Mouse (Mus musculus) CH12.LX (cell line): ENCODE measurements around the gene Cox14.

Experiments
- E2F4 ChIP-seq: IDR thresholded peaks from 2 replicates; pipeline ENCODE4 v1.6.1; 2011; ENCODE audit warnings: low read depth, low read length, improper control_type of control experiment; ENCODE audit not compliant: insufficient replicate concordance
- MAX ChIP-seq: IDR thresholded peaks from 2 replicates; pipeline ENCODE4 v1.6.1; 2011; ENCODE audit warnings: low read length, improper control_type of control experiment
- MYC ChIP-seq: IDR thresholded peaks from 2 replicates; pipeline ENCODE4 v1.6.1; 2011; ENCODE audit warnings: low read depth, mild to moderate bottlenecking, improper control_type of control experiment, low read length
- POLR2A ChIP-seq: IDR thresholded peaks from 2 replicates; pipeline ENCODE4 v1.6.1; 2011; ENCODE audit warnings: low read depth, mild to moderate bottlenecking, improper control_type of control experiment, low read length
- POLR2AphosphoS2 ChIP-seq: IDR thresholded peaks from 2 replicates; pipeline ENCODE4 v1.6.1; 2011; ENCODE audit warnings: low read depth, low read length, improper control_type of control experiment
- ZC3H11A ChIP-seq: IDR thresholded peaks from 2 replicates; pipeline ENCODE4 v1.6.1; 2012; ENCODE audit warnings: low read depth, mild to moderate bottlenecking, inconsistent platforms, low read length, improper control_type of control experiment

DNA sequence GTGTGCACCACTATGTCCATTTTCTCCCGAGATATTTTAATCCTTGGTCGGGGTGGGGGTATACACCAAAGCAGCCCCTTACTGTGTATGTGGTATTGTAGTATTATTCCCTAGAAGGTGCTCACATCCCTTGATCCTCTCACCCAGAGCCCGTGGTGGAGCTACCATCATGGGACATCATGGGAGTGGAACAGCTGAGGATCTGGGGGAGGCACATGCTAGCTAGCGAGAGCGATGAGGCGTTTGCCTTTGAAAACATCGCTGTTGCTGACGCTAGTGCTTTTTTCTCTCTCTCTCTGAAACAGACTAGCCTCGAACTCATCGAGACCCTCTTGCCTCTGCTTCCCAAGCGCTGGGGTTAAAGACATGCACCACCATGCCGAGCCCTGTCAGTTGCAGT is 8.6 kb upstream of the Cox14 start:
- TF ChIP-seq ZC3H11A (no peak), E2F4 (no peak), MYC (no peak), POLR2AphosphoS2 (no peak), MAX (no peak), POLR2A (no peak)
